In genomic region chr2:78558128-78558527, GRCm38 (mm10) we compare ENCODE assay signal across 21 mouse cellular contexts.
"Had no signal": no experiment of that assay in that cellular context is flagged by ENCODE, and none has a peak within 500 bp of the region (broad histone marks: within the 10 kb centered on the region; RNA-seq: fewer than 3 reads in every experiment).

No protein-coding gene starts in this region.

- H3K27me3 ChIP-seq: limb, embryonic 13.5 days; liver, embryonic 12.5 days; liver, embryonic 15.5 days; lung, embryonic 15.5 days; megakaryocyte, embryonic 14.5 days; stomach, embryonic 15.5 days had no signal

- H3K4me1 ChIP-seq: liver, embryonic 12.5 days; liver, embryonic 15.5 days; lung, embryonic 15.5 days; megakaryocyte, embryonic 14.5 days; midbrain, embryonic 10.5 days; stomach, embryonic 15.5 days had no signal

- H3K27ac ChIP-seq: kidney, postnatal 0 days; layer of hippocampus, adult 2 months; limb, embryonic 10.5 days; limb, embryonic 13.5 days; liver, embryonic 12.5 days; liver, embryonic 15.5 days; lung, embryonic 15.5 days; midbrain, embryonic 10.5 days; stomach, embryonic 15.5 days had no signal

- DNase-seq: kidney, adult 2 months; kidney, postnatal 25 days; layer of hippocampus, adult 9-11 months; liver; lung, adult 18-20 months; lung, postnatal 10 days; lung, postnatal 36 days; right cerebral cortex, postnatal 25 days; spleen, adult 18-20 months; thymus, adult 18-20 months; thymus, postnatal 36 days had no signal

- H3K36me3 ChIP-seq: limb, embryonic 10.5 days; limb, embryonic 13.5 days; liver, embryonic 12.5 days; liver, embryonic 15.5 days; lung, embryonic 15.5 days; midbrain, embryonic 10.5 days; stomach, embryonic 15.5 days had no signal

- H3K9me3 ChIP-seq: limb, embryonic 10.5 days; liver, embryonic 12.5 days; liver, embryonic 15.5 days; lung, embryonic 15.5 days; megakaryocyte, embryonic 14.5 days; midbrain, embryonic 10.5 days; stomach, embryonic 15.5 days had no signal

- H3K9ac ChIP-seq: limb, embryonic 13.5 days; liver, embryonic 12.5 days; liver, embryonic 15.5 days; lung, embryonic 15.5 days; stomach, embryonic 15.5 days had no signal

- ATAC-seq: liver, embryonic 12.5 days had no signal

- H3K4me3 ChIP-seq: layer of hippocampus, adult 2 months; limb, embryonic 10.5 days; limb, embryonic 13.5 days; liver, embryonic 12.5 days; liver, embryonic 15.5 days; lung, embryonic 15.5 days; megakaryocyte, embryonic 14.5 days; midbrain, embryonic 10.5 days; stomach, embryonic 15.5 days had no signal

- H3K4me2 ChIP-seq: limb, embryonic 13.5 days; liver, embryonic 12.5 days; liver, embryonic 15.5 days; lung, embryonic 15.5 days; stomach, embryonic 15.5 days had no signal
